Mouse (Mus musculus): ENCODE measurements around the gene Fbxo7.
A peak's percentile ranks its signal among the peaks of the same experiment; 100 is the strongest.

Gene Fbxo7

GRCm38 (mm10) chr10:86044066-86044465 lies 22.3 kb downstream of the Fbxo7 start:
- DNase-seq: no peak

GRCm38 (mm10) chr10:86046371-86046770 lies 24.6 kb downstream of the Fbxo7 start:
- no peak for DNase-seq

GRCm38 (mm10) chr10:86047786-86048185 lies 26.0 kb downstream of the Fbxo7 start:
- no peak for DNase-seq

- DNase-seq: no peak
These were observed 28.8 kb downstream of the Fbxo7 start for GRCm38 (mm10) chr10:86050522-86050921.

- DNase-seq: no peak
These were observed 31.2 kb downstream of the Fbxo7 start for GRCm38 (mm10) chr10:86052818-86053522.

- DNase-seq: no peak
These were observed 34.6 kb downstream of the Fbxo7 start for GRCm38 (mm10) chr10:86056297-86056903.

GRCm38 (mm10) chr10:86057286-86057685 lies 35.5 kb downstream of the Fbxo7 start:
- DNase-seq: no peak

GRCm38 (mm10) chr10:86057712-86058111 lies 35.9 kb downstream of the Fbxo7 start:
- no peak for DNase-seq

- DNase-seq: no peak
These were observed 38.5 kb downstream of the Fbxo7 start for GRCm38 (mm10) chr10:86060267-86060666.

GRCm38 (mm10) chr10:86062261-86063017 lies 40.7 kb downstream of the Fbxo7 start:
- no peak for DNase-seq

GRCm38 (mm10) chr10:86063018-86063384 lies 41.2 kb downstream of the Fbxo7 start:
- DNase-seq: no peak

- peak; percentile 92 for DNase-seq
These were observed 43.2 kb downstream of the Fbxo7 start for GRCm38 (mm10) chr10:86064937-86065336.

- DNase-seq: no peak
These were observed 43.9 kb downstream of the Fbxo7 start for GRCm38 (mm10) chr10:86065661-86066060.

GRCm38 (mm10) chr10:86066651-86067050 lies 44.9 kb downstream of the Fbxo7 start:
- DNase-seq: no peak

GRCm38 (mm10) chr10:86067911-86068310 lies 46.1 kb downstream of the Fbxo7 start:
- DNase-seq: no peak

GRCm38 (mm10) chr10:86069341-86069740 lies 47.6 kb downstream of the Fbxo7 start:
- peak; percentile 69 for DNase-seq

- DNase-seq: no peak
These were observed 49.0 kb downstream of the Fbxo7 start for GRCm38 (mm10) chr10:86070751-86071150.

GRCm38 (mm10) chr10:86074134-86074533 lies 52.4 kb downstream of the Fbxo7 start:
- DNase-seq: no peak

- DNase-seq: no peak
These were observed 53.4 kb downstream of the Fbxo7 start for GRCm38 (mm10) chr10:86074971-86075711.

- no peak for DNase-seq
These were observed 55.5 kb downstream of the Fbxo7 start for GRCm38 (mm10) chr10:86077272-86077671.

- DNase-seq: no peak
These were observed 57.0 kb downstream of the Fbxo7 start for GRCm38 (mm10) chr10:86078761-86079160.

GRCm38 (mm10) chr10:86079921-86080320 lies 58.1 kb downstream of the Fbxo7 start:
- DNase-seq: no peak

- no peak for DNase-seq
These were observed 70.1 kb downstream of the Fbxo7 start for GRCm38 (mm10) chr10:86091919-86092318.

Data from embryo, embryonic 11 days (tissue).